Mouse (Mus musculus) ovary, adult 18-20 months (tissue): Measurements from ENCODE around the gene Elf5.
A peak's percentile ranks its signal among the peaks of the same experiment; 100 is the strongest.

Experiments
- DNase-seq: peaks from one replicate; pipeline ENCODE4 v3.0.0; 2022; ENCODE audit warnings: low spot score, mixed read lengths

Gene Elf5

DNA sequence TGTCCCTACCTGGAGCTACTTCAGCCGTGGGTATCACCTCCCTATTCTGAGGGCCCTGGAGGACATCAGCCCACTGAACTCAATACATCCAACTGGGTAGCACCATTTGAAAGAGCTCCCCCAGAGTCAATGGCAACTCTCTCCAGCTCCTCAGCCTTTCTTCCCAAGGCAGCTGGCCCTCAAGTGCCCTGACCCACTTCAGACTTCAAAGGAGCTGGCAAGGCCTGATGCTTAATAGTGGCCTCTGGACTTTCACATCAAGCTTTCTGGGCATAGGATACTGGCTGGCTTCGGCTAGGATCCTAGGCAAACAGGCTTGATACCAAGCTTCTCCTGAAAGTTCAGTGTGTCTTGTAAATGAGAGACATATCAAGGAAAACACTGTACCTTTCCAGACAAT lies 23.6 kb downstream of the Elf5 start:
- no peak for DNase-seq

DNA sequence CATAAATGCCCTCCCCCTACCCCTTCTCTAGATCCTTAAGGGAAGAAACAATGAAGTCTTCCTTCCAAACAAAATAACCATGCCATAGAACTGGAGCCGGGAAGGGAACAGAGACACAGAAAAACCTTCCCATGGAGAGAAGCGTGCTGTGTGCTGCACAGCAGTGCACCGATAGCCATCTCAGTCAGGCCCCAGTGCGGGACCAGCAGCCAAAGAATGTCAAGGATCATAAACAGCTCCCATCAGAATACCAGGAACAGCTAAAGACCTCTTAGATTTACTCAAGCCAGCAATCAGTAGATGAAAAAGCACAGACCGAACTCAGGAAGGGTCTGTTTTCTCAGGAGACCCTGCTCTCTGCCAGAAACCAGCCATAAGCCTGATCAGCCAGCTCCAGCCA lies 25.0 kb downstream of the Elf5 start:
- no peak for DNase-seq

DNA sequence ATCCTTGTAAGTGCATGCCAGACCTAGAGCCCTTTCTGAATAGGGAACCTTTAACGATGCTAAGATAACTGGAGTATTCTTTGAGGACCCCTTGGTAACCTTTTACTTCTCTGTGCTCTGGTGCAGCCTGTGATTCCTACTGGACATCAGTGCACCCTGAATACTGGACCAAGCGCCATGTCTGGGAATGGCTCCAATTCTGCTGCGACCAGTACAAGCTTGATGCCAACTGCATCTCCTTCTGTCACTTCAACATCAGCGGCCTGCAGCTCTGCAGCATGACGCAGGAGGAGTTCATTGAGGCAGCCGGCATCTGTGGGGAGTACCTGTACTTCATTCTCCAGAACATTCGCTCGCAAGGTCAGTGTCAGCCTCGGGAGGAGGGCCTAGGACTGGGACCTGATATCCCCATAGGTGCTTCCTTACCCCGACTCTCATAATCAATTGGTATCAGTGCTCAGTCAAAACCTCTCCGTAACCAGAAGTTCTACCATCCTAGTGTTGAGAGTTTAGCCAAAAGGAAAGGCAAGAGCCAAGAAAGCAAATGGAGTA lies 27.7 kb downstream of the Elf5 start:
- DNase-seq: no peak

DNA sequence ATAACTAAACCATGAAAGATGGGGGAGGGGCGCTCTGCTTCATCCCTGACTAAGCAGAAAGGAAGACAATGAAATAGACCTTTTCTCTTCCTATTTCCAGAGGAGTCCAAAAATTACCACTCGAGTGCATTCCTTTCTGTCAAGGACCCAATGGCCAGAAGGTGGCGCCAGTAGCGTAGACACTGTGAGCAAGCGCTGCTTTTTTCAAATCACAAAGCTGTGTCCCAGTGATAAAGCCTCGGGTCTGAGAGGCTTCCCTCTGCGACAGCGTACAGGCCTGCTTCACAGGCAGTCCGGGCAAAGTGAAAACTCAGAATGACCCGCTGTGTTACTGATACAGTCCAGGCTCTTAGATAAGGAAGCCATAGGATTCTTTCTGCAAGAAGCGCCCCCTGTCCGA lies 28.2 kb downstream of the Elf5 start:
- DNase-seq: peak; percentile 35

DNA sequence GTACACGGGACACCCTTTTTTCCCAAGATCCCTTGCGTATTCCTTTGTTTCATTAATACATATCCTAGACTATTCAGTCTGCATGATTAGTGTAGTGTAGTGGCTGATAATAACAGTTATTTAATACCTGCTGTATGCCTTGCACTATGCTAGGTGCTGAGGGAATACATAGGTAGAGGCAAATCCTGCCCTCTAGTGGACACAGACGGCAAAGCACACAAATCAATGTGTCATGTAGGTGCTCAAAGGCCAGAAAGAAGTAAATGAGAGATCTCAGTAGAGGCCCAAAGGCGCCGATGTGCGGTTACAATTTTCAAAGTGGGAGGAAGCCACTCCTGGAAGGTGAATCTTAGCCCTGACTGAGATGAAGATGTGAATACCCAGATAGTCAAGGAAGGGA lies 34.3 kb downstream of the Elf5 start:
- no peak for DNase-seq

DNA sequence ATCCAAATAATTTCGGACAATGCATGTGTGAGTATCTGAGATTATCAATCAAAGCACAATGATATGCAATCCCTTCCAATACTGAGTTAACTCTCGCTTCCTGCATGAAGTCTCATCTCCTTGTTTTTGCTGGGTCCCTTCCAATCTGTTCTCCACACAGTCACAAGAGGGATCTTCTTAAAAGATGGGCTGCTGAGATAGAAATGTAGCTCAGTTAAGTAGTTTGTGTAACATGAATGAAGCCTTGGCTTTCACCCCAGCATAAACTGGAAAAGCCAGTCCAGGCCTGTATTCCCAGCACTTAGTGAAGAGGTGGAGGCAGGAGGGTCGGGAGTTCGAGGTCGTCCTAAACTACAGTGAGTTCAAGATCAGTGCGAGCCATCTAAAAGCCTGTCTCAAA lies 34.8 kb downstream of the Elf5 start:
- no peak for DNase-seq

DNA sequence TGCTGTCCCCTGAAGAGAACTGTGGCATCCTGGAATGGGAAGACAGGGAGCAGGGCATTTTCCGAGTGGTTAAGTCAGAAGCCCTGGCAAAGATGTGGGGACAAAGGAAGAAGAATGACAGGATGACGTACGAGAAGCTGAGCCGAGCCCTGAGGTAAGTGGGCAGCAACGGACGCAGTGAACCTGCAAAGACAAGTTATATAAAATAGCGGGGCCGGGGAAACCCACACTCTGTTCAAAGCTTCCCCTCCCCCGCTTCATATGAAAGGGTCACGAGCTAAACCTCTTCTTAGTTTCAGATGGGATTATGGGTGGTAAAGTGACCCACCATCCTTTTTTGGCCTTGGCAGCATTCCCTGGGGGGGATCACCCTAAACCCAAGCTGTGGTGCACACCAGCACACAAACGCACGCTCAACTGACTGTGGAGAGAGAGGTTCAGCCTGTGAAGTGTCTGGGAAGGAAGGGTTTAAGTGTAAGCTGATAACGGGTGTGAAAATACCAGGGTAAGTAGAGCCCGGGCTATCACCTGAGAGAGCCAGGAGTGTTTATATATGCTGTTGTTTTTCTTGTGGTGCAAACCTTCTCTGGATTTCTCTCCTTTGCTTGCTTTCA lies 37.6 kb downstream of the Elf5 start:
- no peak for DNase-seq

DNA sequence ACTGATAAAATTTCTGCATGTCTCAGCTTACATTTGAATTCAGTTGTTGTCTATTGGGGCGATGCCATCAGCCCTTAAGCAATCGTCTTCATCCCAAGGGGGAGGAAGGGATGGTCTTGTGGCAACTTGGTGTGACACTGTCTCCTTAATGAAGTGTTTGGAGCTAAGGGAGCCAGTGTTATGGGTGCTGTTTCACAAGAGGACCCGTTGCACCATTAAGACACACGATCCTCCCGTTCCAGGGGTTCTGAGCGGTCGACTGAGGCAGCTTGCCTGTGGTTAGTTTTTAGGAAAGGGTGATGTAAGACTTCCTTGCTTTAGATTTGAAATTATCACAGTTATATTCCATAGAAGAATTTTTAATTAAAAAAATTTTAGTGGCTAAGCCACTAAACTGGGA lies 38.3 kb downstream of the Elf5 start:
- DNase-seq: no peak

DNA sequence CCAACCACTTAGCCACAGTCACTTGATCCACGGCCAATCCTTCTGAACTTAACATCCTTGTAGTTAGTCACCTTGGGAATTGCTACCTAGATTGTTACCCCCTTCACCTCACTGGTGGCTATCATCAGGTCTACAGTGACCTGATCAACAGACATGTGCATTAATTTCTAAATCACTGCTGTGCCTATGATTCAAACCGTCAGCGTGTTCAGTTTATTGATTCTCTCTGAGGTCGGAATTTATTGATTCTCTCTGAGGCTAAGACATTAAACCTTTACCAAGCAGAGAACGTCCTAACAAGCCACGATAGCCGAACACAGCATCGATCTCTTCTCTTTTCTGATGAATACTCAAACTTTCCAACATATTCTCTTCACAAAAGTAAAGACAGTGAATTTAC lies 38.8 kb downstream of the Elf5 start:
- no peak for DNase-seq

DNA sequence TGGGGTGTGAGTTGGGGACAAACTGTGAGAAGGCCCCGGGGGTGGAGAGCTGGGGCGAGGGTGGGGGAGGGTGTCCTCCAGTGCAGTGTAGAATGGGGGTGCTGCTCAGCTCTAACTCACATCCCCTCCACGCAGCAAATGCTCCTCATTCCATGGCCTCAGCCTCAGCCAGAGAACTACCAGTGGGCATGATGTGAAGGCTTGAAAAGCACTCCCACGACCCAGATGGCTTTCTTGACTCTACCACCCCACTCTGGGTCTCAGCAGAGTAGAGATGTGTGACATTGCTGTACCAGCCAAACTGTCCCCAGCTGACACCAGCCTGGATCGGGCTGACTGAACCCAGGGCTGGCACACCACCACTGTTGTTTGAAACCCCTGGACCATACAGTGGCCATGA lies 41.1 kb downstream of the Elf5 start:
- DNase-seq: no peak

DNA sequence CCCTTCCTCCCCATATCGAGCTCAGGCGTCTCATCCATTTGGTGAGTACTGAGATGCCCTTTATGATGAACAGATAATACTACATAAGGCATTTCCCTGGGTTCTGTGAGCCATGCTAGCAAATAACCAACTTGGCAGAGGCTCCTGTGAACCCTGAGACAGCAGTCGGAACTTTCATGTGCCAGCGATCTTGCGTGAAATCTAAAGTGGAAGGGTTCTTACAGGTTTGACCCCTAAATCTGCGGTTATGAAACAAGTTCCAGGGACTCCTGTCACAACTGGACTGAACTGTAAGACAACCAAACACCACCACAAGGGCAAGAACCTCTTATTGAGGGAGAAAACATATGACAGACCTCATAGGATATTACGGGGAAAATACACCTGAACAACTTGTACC lies 44.3 kb downstream of the Elf5 start:
- DNase-seq: no peak

DNA sequence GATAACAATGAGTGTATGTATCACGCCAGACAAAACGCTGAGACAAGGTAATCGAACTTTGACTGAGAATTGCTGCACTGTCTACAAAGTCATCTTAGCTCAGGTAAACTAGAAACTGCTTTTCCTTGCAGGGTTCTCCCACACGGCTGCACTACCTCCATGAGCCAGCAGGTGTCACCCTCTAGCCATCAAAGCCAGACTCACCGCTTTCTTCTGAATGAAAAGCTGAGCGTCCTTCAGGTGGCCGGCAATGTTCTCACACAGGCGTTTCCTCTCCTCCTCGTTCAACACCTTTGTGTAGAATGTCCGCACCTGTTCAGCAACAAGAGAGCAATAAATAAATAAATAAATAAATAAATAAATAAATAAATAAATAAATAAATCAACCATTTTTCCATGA lies 45.2 kb downstream of the Elf5 start:
- DNase-seq: peak; percentile 29

DNA sequence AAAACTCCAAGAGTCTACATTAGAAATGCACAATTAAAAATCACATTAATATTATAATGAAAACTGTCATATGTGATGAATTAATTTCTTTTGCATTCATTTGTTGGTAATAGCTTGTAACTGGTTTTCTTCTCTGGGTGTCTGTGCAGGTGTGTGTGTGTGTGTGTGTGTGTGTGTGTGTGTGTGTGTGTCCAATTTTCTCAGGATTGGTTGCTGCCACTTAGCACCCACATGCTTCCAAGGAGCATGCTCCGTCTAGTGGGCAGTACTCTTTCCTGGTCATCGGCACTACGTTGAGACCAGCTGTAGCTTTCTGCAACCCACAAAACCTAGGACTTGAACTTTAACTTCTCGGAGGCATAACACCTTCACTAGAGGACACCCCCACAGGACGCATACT lies 45.6 kb downstream of the Elf5 start:
- DNase-seq: no peak

DNA sequence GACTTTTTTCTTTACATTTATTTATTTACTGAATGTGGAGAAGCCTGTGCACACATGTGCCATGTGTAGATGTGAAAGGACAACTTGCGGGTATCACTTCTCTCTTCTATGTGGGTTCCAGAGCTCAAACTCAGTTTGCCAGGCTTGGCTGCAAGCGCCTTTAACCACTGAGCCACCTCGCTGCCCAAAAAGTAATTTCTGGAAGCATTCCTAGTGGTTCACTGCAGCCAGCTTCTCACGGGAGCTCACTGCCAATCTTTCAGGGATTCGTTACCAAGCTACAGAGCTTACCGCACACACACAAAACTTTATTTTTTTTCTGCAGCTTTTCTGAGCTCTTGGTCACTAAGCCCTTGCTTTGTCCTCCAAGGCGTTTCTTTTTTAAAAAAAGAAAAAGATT lies 46.1 kb downstream of the Elf5 start:
- DNase-seq: no peak

DNA sequence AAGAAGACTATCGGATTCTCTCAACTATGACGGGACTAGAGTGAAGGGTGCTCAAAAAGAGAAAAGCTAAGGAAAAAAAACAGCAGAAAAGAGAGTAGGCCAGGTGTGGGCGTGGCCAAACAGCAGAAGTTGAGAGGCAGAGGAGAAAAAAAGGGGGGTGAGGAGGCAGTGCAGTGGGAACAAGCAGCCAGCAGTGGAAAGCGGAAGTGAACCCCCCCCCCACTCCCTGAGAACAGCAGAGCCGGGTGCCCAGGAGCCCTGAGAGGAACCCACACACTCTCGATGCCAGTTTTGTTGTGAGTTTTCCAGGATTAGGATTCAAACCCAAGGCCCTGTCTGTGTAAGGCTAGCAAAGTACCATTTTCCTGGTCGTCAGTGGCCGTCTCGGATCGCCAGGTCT lies 47.6 kb downstream of the Elf5 start:
- DNase-seq: no peak

DNA sequence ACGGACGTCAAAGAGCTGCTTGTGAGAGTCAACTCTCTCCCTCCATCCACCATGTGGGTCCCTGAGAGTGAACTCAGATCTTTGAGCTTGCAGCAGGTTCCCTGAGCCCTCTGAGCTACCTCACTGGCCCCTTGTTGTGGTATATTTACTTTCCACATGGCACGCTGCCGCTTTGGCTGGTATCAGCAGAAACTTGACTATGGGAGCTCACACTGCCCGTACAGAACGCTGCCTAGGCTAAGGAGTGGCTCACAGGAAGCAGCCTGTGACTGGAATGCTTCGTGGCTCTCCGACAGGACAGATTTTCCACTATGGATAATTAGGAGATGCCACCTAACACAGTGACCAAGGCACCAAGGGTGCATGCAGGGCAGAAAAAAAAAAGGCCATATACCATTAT lies 49.7 kb downstream of the Elf5 start:
- DNase-seq: no peak

DNA sequence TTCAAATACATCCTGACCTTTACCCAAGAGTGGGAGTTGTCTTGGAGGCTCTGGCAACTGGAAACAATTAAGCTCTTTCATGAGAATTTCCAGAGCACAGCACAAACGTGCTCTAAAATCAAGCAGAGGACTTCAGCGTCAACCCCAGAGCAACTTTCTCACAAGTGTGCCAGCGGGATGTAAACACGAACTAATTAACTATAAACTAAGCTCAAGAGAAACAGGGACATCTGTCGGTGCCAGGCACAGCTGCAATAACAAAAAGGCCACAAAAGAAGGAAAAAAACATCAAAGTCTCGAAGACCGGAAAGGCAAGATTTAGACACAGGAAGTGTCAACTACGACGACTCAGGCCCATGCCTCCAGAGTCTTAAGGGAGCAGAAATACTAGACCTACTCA lies 50.3 kb downstream of the Elf5 start:
- no peak for DNase-seq

DNA sequence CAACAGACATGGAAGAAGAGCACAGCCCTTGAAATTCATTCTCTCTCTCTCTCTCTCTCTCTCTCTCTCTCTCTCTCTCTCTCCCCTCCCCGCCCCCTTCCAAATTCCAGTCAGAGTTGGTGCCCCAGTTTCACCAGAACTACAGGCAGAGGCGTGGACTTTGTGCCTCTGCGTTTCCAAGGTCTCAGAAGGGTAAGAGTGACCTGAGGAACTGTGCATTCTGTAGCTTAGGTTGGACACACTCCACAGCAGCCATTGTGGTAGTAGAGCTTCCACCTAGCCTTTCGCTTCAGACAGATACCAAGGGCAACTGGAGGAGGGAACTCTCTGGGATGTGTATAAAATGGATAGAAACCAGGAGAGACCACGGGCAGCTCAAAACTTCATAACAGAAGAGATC lies 51.3 kb downstream of the Elf5 start:
- DNase-seq: no peak

DNA sequence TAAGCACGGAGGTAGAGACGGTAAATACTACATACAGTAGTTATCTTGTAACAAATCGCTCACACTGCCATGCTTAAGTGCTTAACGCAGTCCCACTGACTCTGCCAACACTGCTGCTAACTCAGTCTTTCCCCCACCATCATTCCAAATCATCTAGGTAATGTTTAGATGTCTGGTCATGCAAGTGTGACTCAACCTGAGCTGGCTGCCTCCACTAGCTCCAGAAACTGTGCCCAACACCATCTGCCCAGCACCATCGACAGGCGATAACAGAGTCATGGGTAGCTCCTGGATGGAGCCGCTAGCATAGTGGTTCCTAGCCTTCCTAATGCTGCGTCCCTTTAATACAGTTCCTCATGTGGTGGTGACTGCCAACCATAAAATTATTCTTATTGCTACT lies 53.0 kb downstream of the Elf5 start:
- DNase-seq: no peak

DNA sequence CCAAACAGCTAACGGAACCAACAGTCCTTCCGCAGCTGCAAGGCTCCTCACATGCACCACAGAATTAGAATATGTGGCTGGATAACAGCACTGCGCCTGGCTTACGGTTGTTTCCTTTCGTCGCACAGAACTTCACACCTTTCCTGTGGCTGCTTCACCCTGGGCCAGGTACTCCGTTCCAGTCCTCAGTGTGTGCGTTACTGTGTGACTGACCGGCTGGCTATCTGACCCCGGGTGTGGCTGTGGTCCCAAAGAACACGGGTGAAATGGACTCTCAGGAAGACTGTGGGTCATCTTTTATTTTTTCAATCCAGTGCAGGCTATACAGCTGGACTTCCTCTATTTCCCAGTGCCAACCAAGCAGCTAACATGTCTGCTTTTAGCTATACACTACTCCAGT lies 53.9 kb downstream of the Elf5 start:
- no peak for DNase-seq

DNA sequence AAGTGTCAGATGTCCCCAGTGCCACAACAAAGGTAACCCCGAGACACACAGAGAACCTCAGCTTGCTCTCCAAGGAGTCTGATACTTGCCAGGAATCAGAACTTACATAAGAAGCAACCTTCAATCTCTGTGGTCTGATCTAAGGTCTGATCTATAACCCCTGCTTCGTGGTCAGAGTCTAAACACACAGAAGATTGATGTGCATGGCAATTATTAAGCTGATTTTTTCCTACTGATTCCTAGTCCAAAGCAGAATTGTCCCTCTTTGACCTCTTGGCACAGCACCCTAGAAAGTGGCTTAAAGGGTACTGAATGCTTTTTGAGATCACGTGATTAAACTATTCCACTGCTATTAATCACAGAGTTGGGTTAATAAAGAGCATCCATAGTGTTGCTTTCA lies 54.8 kb downstream of the Elf5 start:
- no peak for DNase-seq

DNA sequence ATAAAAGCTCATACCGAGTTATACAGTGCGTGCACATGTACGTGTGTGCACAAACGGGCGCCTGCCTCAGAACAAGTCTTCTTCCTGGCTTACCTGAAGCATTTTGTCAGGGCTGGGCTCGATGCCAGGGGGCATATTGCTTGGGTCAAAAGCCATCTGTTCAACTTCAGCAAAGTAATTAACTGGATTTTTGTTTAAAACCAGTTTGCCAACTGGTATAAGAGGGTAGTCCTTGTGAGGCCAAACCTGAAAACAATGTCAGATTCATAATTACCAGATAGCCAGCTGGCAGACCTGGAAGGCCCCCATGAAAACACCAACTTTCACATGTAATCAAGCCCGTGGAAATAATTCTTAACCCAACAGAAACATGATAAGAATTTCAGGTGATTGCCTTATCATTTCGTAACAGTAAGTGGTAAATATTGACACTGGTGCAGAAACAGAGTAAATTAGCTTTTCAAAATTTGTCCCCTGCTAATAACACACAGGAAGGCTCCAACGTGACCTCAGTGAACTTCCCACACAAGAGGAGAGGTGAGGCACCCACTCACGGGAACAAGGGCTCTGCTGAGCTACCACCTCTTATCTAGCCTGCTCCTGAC lies 55.6 kb downstream of the Elf5 start:
- no peak for DNase-seq

DNA sequence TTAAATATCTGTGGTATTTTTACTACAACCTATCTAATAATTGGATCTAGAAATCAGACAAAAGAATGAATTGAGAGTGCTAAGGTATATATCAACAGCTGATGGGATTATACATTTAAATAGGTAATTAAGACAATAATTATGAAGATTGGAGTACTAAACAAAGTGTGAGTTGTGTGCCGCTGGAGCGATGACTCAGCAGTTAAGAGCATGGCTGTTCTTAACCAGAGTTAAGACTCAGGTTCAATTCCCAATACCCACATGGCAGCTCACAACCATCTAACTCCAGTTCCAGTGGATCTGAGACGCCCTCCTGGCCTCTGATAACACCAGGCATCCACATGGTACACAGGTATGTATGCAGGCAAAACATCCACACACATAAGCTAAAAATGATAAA lies 61.9 kb downstream of the Elf5 start:
- DNase-seq: no peak

DNA sequence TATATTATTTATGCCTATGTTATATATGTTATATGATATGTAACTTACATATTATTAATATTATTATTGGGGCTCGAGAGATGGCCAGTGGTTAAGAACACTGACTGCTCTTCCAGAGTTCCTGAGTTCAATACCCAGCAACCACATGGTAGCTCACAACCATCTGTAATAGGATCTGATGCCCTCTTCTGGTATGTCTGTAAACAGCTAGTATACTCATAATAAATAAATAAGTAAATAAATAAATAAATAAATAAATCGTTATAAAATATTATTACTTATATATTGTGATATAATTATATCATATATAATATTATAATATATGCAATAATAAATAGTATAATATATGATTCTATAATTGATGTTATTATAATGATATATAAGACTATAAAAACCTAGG lies 64.7 kb downstream of the Elf5 start:
- no peak for DNase-seq
